Mouse (Mus musculus) forebrain, embryonic 14.5 days (tissue): ENCODE data around the gene Mfsd6. TPM values are rescaled to one million over a fixed set of nuclear protein-coding genes. Genes with fewer than 3 reads are reported as not detected.

ENCODE experiments used
- ATAC-seq: fragments of 200-750 bp; cut with Nextera tagmentation; 2 replicates; pipeline ENCODE4 v1.8.0; 2017; ENCODE audit warnings: mild to moderate bottlenecking, moderate library complexity
- DNase-seq: peaks from one replicate; pipeline ENCODE4 v3.0.0-alpha.2; 2015; ENCODE audit warnings: low spot score
- H3K27ac ChIP-seq: fragments of 300-500 bp; sonication (generic); 2 replicates; pipeline ENCODE4 v1.5.1; 2014; ENCODE audit warnings: low read depth, mild to moderate bottlenecking, control low read depth, low read length, moderate library complexity
- H3K27me3 ChIP-seq: fragments of 300-500 bp; sonication (generic); replicated peaks from 2 replicates; pipeline ENCODE4 v1.6.1; 2014; ENCODE audit warnings: low read length, control low read depth, mixed read lengths; ENCODE audit not compliant: control insufficient read depth, insufficient read depth
- H3K36me3 ChIP-seq: fragments of 300-500 bp; sonication (generic); 2 replicates; pipeline ENCODE4 v1.6.1; 2014; ENCODE audit warnings: low read length, control low read depth; ENCODE audit not compliant: control insufficient read depth, insufficient read depth
- H3K4me1 ChIP-seq: fragments of 300-500 bp; sonication (generic); 2 replicates; pipeline ENCODE4 v1.6.1; 2014; ENCODE audit warnings: antibody characterized with exemption, low read length, control low read depth; ENCODE audit not compliant: control insufficient read depth, insufficient read depth
- H3K4me2 ChIP-seq: fragments of 300-500 bp; sonication (generic); 2 replicates; pipeline ENCODE4 v1.6.1; 2014; ENCODE audit warnings: mild to moderate bottlenecking, control low read depth, low read length
- H3K4me3 ChIP-seq: fragments of 300-500 bp; sonication (generic); 2 replicates; pipeline ENCODE4 v1.5.1; 2014; ENCODE audit warnings: low read depth, low read length, control low read depth
- H3K9ac ChIP-seq: fragments of 300-500 bp; sonication (generic); 2 replicates; pipeline ENCODE4 v1.6.1; 2014; ENCODE audit warnings: mild to moderate bottlenecking, low read length, control low read depth, moderate library complexity
- H3K9me3 ChIP-seq: fragments of 300-500 bp; sonication (generic); replicated peaks from 2 replicates; pipeline ENCODE4 v1.6.1; 2016; ENCODE audit warnings: low read length, control low read depth, mixed read lengths; ENCODE audit not compliant: control insufficient read depth
- WGBS: fragments of 180-500 bp; shearing (Covaris S2); extraction: QIAGEN DNeasy Blood & Tissue Kit; methylation state at CpG from one replicate; pipeline ENCODE4 v1.1.7; 2014; 5-methylcytosine and 5-hydroxymethylcytosine counted together
- polyA plus RNA-seq: library from polyadenylated mRNA; unstranded; fragments of >200 nt; fragmentation: Nextera tagmentation; extraction: Ambion mirVana; gene quantifications from 2 replicates; pipeline ENCODE4 v1.2.1, GENCODE M21; 2014

The Mfsd6 gene
- polyA plus RNA-seq = 4.3 and 7.2 TPM in 2 replicates

DNA sequence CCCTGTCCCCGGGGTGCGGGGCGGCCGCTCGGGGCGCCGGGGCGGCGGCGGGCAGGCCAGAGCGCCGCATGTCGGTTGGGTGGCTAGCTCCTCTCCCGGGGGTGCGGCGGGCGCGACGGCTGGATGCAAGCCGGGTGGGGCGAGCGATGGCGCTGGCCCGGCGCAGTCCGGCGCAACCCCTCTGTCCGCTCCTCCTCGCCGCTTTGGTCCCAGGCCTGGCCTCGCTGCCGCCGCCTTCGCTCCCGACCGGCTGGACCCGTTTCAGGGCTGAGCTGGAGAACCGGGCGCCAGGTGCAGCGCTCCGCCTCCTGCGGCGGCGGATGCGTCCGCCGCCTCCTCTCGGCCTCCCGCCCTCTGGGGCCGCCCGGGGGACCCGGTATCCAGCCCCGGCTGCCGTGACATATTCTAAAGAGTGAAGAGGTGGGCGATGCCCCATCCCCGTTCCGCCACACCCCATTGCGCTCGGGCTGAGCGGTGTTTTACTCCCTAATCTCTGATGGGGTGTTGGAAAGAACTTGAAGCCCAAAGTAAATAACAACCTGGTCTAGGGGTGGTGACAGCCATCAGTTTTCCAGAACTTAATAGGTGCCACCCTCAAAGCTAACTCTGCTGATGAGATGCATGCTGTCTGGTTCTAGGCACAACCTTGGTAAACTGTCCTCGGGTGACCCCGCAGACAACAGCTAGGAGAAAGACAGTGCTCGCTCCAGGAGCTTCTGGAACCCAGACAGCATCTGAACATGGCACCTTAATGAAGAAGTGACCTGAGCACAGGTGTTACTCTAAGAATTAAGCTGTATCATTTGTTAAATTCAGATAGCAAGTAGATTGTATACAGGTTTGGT is at the start of gene Mfsd6:
TSS of gene Mfsd6 (minus strand) at position 407 of the 845 bp plus-strand sequence.
- Histone ChIP-seq H3K4me1 (no peaks in the 10 kb centered on the region), H3K36me3 (no peaks in the 10 kb centered on the region), H3K9ac (peak within 1 kb of the TSS; percentile 93), H3K4me3 (peak within 1 kb of the TSS; percentile 76), H3K27ac (peak within 1 kb of the TSS; percentile 88), H3K4me2 (peak within 1 kb of the TSS; percentile 79), H3K27me3 (no peaks in the 10 kb centered on the region), H3K9me3 (no peaks in the 10 kb centered on the region)
- ATAC-seq = peak; percentile 77
- WGBS = 2% methylated on average over 63 of the region's 63 CpGs
- DNase-seq = peak; percentile 52

DNA sequence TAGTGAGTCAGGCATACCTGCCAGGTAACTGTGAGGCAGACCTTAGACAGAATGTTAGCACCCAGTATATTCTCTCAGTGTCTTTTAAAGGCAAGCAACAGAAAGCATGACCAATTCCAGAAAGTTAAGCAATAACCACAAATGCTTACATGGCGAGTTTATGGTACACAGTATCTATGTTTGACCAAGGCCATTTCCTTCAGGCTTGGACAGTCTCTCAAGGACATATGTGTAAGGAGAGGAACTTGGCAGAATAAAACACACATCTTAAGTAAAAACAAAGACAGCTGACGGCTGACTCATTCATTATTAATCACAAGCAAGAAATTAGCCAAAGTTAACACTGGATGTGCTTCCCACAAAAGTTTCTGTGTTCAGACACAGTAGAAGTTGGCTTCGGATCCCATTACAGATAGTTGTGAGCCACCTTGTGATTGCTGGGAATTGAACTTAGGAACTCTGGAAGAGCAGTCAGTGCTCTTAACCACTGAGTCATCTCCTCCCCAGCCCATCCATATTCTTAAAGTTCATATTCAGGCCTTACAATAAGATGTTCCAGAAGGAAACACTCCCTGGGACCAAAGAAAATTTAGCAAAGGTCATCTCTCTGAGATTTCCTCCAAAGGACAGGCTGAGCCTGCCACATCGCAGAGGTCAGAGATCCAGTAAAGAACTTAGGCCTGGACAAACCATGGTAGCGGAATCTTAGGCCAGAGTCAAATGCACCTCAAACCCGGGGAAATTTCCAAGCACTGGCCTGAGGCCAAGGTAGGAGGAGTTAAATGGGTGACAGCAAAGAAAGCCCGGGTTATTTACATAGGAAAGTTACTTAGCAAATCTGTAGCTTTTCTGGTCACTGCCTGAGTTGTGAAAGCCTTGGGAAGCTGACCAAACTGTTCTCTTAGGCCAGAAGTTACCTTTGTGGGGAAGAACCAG is 38.2 kb upstream of the Mfsd6 start:
- WGBS = 68% methylated on average over 7 of the region's 7 CpGs
- peak; percentile 4 for DNase-seq

DNA sequence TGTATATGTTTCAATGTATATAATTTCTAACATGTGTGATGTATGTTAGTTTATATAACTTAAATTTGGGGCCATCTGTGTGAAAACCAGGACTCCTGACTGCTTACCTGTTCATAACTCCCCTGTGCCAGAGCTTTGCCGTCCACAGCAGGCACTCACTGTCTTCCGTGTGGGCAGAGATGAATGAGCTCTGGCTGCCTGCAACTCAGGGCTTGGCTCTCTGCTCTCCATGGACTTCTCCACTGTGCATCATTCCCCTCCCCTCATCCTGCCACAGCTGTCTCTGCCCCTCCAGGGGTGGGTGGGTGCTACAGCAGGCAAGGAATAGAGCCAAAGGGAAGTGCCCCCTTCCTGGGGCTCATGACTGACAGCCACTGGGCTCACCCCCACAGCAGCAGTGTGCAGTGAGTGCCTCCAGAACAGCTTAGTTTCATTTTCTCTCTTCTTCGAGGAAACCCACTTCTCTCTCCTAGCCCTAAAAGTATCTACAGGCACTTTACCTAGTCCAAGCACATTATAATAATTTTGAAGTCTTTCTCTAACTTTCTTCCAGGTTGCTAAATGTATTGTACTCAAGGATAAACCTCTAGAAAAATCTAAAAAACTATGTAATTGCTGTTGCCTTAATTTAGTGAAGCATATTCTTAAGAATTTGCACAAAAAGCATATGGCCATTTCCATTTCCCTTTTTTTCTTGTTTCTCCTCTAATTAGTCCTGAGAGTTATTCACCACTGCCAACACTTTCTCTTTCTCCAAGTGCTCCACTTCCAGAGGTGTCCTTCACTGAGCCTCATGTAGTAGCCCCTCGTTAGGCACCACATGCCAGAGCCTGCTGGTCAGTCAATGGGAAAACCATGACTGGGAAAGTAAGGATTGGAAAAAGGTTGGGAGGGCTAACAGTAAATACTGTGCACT is 36.9 kb upstream of the Mfsd6 start:
- H3K27me3 ChIP-seq = no peaks in the 10 kb centered on the region

More for the DNA sequence above, 38.2 kb upstream of the Mfsd6 start:
- H3K4me3 ChIP-seq = no peak overlapping the region
- H3K9ac ChIP-seq = no peak overlapping the region
- H3K36me3 ChIP-seq = no peaks in the 10 kb centered on the region
- ATAC-seq = no peak
- no peak overlapping the region for H3K4me2 ChIP-seq
- H3K27me3 ChIP-seq = no peaks in the 10 kb centered on the region
- H3K9me3 ChIP-seq = no peaks in the 10 kb centered on the region
- no peak overlapping the region for H3K27ac ChIP-seq
- H3K4me1 ChIP-seq = no peaks in the 10 kb centered on the region

DNA sequence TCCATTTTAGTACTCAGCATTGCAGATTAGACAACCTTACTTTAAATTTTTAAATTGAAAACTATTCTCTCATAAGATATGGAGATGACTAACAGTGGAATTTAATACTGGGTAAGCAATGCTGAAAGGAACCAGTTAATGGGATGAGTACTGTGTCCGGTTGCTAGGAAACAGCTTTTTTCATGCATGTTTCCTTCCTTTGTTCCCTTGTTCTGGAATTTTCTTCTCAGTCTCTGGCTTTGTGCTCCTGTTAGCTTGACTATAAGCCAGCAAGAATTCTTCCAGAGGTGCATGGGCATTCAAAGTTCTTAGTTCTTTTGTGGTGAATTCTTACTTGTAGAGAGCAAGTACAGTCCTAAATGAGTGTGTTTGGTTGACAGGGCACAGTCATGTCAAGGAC is 30.9 kb upstream of the Mfsd6 start:
- no peaks in the 10 kb centered on the region for H3K27me3 ChIP-seq
- H3K36me3 ChIP-seq = no peaks in the 10 kb centered on the region
- 84% methylated on average over 1 of the region's 1 CpGs for WGBS
- DNase-seq = peak; percentile 14
- H3K4me2 ChIP-seq = no peak overlapping the region
- no peak overlapping the region for H3K4me3 ChIP-seq
- H3K4me1 ChIP-seq = no peaks in the 10 kb centered on the region
- no peak for ATAC-seq
- H3K9ac ChIP-seq = no peak overlapping the region
- no peaks in the 10 kb centered on the region for H3K9me3 ChIP-seq
- no peak overlapping the region for H3K27ac ChIP-seq

More for the DNA sequence above, 36.9 kb upstream of the Mfsd6 start:
- WGBS = 58% methylated on average over 4 of the region's 4 CpGs
- no peak for DNase-seq
- ATAC-seq = no peak
- H3K9ac ChIP-seq = no peak overlapping the region
- H3K4me2 ChIP-seq = no peak overlapping the region
- no peaks in the 10 kb centered on the region for H3K4me1 ChIP-seq
- no peak overlapping the region for H3K4me3 ChIP-seq
- no peaks in the 10 kb centered on the region for H3K9me3 ChIP-seq
- no peak overlapping the region for H3K27ac ChIP-seq
- no peaks in the 10 kb centered on the region for H3K36me3 ChIP-seq

DNA sequence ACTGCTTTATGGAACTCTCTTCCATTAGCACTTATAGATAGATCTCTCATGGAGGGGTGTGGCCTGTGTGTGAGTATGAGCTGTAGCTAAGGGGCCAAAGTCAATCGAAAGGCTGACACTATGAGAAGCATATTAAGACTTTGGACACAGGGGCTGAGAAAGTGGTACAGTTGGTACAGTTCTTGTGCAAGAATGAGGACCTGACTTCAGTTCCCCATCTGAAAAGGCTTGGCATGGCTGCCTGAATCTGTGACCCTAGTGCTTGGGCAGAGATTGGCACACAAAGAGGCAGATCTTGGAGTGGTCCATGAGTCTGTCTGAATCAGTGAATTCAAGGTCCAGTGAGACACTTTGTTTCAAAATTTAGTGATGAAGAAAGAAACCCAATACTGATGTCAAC is 27.1 kb upstream of the Mfsd6 start:
- no peaks in the 10 kb centered on the region for H3K4me1 ChIP-seq
- H3K9ac ChIP-seq = no peak overlapping the region
- no peaks in the 10 kb centered on the region for H3K36me3 ChIP-seq
- WGBS = 93% methylated on average over 1 of the region's 1 CpGs
- no peak overlapping the region for H3K4me3 ChIP-seq
- H3K27me3 ChIP-seq = no peaks in the 10 kb centered on the region
- no peak overlapping the region for H3K27ac ChIP-seq
- no peak overlapping the region for H3K4me2 ChIP-seq
- no peaks in the 10 kb centered on the region for H3K9me3 ChIP-seq
- DNase-seq = no peak
- ATAC-seq = no peak

DNA sequence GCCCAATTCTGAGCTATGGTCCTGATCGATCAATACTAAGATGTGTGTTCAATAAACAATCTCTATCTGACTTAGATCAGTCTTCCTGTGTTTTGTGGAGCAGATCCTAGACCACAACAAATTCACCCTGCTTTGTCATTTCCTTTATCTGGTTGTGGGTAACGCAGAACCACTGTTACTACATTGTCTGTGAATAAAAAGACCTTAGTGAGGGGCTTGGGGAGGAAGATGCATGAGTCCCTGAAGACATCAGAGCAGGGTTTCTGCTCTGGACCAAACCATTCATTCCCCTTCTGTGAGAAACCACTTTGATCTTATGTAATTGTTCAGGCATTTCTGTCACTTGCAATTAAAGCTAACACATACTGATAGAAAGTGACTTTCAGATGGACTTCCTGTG is 26.6 kb upstream of the Mfsd6 start:
- Histone ChIP-seq H3K9ac (no peak overlapping the region), H3K4me2 (no peak overlapping the region), H3K4me1 (no peaks in the 10 kb centered on the region), H3K36me3 (no peaks in the 10 kb centered on the region), H3K9me3 (no peaks in the 10 kb centered on the region), H3K27me3 (no peaks in the 10 kb centered on the region), H3K27ac (no peak overlapping the region), H3K4me3 (no peak overlapping the region)
- ATAC-seq (no peak), DNase-seq (no peak)
- WGBS = 87% methylated on average over 2 of the region's 2 CpGs

DNA sequence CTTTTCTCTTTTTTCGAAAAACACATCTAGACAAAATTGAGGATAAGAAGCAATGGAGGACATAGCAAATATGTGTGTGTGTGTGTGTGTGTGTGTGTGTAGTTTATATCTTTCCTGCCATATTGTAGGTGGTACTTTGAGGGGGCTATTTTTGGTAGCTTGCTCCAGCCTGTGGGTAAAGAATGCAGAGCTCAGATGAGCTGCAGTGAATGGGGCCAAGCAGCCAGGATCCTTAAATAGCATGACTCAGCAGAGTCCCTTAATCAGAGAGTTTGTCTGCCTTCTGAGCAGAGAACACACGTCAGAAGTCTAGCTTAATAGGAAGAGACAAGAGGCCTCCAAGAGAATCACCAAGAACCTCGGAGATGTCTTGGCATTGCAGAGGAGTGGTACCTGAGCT is 25.4 kb upstream of the Mfsd6 start:
- H3K27me3 ChIP-seq = no peaks in the 10 kb centered on the region
- no peaks in the 10 kb centered on the region for H3K4me1 ChIP-seq
- H3K4me2 ChIP-seq = no peak overlapping the region
- DNase-seq (no peak), ATAC-seq (no peak)
- no peaks in the 10 kb centered on the region for H3K36me3 ChIP-seq
- no peak overlapping the region for H3K27ac ChIP-seq
- WGBS = 73% methylated on average over 3 of the region's 3 CpGs
- no peak overlapping the region for H3K9ac ChIP-seq
- no peaks in the 10 kb centered on the region for H3K9me3 ChIP-seq
- H3K4me3 ChIP-seq = no peak overlapping the region

DNA sequence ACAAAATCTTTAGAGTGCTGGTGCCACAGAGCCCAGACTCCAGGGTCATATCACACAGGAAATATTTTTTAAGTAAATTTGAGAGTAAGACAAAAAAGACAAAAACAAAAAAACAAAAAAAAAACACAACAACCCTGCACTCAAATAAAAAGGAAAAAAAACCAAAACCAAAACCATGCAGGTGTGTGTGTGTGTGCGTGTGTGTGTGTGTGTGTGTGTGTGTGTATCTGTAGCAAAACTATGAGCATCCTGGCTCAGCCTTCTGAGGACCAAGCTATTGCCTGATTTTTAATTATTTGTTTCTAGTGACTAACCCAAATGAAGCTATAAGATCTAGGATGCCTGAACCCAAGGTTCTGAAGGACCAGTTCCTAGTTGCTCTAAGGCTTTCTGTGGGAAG is 24.4 kb upstream of the Mfsd6 start:
- H3K4me1 ChIP-seq = no peaks in the 10 kb centered on the region
- 74% methylated on average over 1 of the region's 1 CpGs for WGBS
- DNase-seq (no peak), ATAC-seq (no peak)
- H3K9ac ChIP-seq = no peak overlapping the region
- no peaks in the 10 kb centered on the region for H3K36me3 ChIP-seq
- no peak overlapping the region for H3K27ac ChIP-seq
- H3K9me3 ChIP-seq = no peaks in the 10 kb centered on the region
- no peaks in the 10 kb centered on the region for H3K27me3 ChIP-seq
- H3K4me3 ChIP-seq = no peak overlapping the region
- H3K4me2 ChIP-seq = no peak overlapping the region
